Mouse (Mus musculus) frontal cortex, postnatal 10 days (tissue): ENCODE measurements around the gene Cfap73.
A peak's percentile ranks its signal among the peaks of the same experiment; 100 is the strongest.

Experiments used
- DNase-seq, 2 experiments: peaks; one replicate each; pipeline ENCODE4 v3.0.0; 2022; ENCODE audit warnings: low spot score in 2 of 2, mixed read lengths in 1 of 2

Gene Cfap73

DNA sequence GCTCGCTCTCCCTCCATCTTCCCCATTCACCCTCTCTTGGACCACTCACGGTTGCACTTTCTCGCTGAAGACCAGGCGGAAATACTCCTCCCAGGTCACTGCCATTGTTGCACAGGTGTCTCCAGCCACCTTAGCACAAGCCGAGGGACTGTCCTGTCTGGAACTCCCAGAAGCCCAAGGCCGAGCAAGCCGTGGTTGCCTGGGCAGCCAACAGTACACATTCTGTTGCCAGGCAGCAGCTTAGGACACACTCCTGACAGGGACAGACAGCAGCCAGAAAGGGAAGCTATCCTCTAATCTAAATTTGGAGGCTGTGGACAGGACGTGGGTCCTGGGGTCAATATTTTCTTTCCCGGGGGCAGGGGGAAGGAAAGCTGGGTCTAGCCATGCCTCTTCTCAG is at the start of gene Cfap73:
TSS of gene Cfap73 (minus strand) at position 105 of the 400 bp plus-strand sequence.
- DNase-seq: no peak

- no peak for DNase-seq
Observed at GRCm38 (mm10) chr5:120682982-120683771, 49.1 kb upstream of the Cfap73 start.

DNA sequence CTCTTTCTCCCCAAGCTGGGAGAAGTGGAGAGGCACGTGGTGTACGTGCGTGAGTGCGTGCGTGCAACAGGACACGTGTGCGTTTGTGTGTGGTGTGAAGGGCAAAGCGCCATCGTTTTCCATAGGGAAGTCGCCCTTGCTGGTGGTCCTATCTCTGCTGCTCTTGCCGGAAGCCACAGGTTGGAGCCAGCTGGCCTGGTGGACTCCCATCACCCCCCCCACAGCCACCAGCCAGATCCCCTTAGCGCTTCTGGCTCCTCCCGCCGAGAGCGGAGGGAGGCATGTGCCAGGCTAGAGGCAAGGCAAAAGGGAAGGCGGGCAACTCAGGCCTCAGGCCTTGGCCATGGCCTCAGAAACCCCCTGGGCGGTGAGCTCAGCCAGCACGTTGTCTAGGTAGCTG is 46.9 kb upstream of the Cfap73 start:
- DNase-seq: no peak

DNA sequence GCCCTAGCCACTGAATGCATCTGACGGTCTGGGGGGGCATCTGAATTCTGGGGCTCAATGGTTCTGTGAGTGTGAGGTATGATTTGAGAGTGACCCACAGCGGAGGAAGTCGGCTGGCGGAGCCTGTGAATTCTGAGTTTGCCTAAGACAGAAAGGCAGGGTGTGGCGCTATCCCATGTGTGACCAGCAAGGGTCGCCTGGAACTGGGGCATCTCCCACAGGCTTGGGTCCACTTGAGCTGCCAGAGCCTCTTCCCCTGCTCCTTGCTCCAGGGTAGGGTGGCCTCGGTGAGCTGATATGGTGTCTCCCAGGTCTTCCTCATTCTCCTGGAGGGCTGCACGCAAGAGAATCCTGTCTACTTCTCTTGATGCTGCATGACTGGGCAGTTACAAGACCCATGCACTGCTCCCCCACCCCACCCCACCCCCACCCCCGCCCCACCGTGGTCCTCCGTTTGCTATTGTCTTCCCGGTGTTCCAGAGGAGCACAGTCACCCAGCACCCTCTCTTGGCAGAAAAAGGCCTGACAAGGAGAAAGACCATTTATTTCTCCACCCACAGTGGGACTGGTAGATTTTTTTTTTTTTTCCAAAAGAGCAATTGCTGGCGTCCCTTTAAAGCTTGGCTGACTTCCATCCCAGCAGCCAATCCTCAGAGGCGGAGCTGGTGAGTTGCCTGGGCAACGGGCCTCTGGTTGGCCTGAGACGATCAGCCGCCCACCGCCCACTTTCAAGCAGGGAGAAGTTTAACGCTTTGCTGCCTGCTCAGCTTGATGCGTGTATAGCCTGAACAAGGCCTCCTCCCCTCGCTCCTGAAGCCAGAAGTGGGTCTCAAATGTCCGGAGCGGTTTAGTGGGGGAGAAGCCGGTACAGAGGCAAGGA is 45.9 kb upstream of the Cfap73 start:
- peak; percentile 92 to 94 for DNase-seq

GRCm38 (mm10) chr5:120677516-120677915 is 43.5 kb upstream of the Cfap73 start:
- no peak for DNase-seq

GRCm38 (mm10) chr5:120674229-120675145 is 40.5 kb upstream of the Cfap73 start:
- peak in 1 of 2 experiments; percentile 40 for DNase-seq

DNA sequence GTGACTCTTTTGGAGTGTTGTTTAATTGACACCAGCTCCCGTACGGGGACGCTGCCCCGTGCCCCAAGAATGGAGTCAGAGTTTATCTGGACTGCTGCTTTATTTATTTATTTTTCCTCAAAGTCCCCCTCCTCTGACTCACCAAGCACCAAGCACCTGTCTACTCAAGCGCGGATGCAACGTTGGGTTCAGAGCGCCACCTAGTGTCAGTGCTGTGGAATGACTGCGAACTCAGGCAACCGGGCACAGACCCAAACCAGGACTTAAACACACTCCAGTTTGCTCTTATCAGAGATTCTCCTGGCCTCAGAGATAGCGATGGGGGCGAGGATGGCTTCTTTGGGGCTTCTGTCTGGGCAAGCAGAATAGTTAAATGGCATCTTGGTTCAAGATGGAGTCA is 39.6 kb upstream of the Cfap73 start:
- DNase-seq: peak in 1 of 2 experiments; percentile 68

GRCm38 (mm10) chr5:120671865-120672264 is 37.8 kb upstream of the Cfap73 start:
- DNase-seq: no peak

- DNase-seq: no peak
Observed at GRCm38 (mm10) chr5:120670132-120670531, 36.1 kb upstream of the Cfap73 start.

- no peak for DNase-seq
Observed at GRCm38 (mm10) chr5:120668761-120669160, 34.7 kb upstream of the Cfap73 start.

GRCm38 (mm10) chr5:120664888-120665287 is 30.9 kb upstream of the Cfap73 start:
- no peak for DNase-seq

DNA sequence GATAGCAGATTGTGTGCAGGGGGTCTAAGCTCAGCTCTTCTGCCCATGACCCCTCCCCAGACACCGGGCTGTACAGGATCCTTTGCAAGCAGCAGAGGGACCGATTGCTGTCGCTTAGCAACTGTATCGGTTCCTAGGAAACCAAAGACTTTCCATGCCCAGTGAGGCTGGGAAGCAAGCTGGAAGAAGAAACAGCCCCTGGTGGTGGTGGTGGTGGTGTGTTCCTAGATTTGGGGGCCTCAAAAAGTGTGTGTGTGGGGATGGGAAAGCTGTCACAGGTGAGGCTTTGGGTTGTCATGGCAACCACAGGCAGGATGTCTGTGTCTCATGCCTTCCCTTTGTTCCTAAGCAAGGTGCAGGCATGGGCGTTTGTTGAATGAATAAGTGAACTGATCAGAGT is 26.8 kb upstream of the Cfap73 start:
- peak; percentile 60 to 64 for DNase-seq

- peak; percentile 29 to 61 for DNase-seq
Observed at GRCm38 (mm10) chr5:120656281-120656751, 22.3 kb upstream of the Cfap73 start.

DNA sequence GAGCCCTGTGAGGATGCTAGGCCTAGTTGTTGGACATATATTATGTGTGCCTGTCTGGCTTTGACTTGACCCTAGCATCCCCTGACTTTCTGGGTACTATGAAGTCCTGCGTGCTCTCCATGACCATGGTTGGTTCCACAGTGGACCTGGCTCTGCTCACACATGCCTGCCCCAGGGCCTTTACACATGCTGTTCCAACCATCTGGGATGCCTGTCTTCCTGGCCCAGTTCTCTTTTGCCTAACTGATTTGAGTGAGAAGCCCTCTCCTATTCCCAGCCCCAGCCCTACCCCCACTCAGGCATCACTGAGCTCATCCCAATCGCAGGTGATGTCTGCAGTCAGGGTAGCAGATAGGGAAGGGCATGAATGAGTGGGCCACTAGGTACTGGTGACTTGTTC is 19.8 kb upstream of the Cfap73 start:
- DNase-seq: no peak

DNA sequence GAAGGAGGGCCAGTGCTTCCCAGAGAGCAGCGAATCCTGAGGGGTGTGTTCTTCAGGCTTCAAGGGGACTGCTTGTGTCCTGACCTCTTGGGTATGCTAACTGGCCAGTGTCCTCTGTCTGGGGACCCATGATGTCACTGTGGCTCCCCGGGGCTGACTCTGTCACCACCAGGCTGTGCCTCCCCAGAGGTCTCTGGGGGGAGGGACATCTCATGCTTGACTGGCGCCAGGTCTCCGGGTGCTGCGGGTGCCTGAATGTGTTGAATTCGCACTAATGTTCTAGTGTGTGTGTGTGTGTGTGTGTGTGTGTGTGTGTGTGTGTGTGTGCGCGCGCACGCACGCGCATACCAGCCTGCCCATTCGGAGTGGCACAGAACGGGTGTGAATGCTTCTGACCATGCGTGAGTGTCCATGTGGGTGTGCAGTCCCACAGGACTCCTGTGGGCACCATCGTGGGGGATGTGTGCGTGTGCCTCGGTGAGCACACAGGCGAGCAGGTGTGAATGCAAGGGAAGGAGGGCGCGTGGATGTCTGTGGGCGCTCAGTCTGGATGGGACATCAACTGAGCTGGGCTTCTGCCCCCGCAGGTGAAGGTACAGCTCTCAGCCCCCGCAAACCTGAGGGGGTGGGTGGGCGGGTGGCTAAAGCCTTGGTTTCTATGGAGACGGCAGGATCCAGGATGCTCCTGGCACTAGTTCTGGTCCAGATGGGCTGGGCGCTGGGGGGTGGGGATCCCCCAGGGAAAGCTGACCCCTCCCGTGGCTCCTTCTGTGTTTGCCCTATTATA is 19.1 kb upstream of the Cfap73 start:
- DNase-seq: no peak

GRCm38 (mm10) chr5:120651230-120651629 is 17.2 kb upstream of the Cfap73 start:
- no peak for DNase-seq

- peak in 1 of 2 experiments; percentile 34 for DNase-seq
Observed at GRCm38 (mm10) chr5:120649938-120650337, 15.9 kb upstream of the Cfap73 start.

- DNase-seq: peak in 1 of 2 experiments; percentile 50
Observed at GRCm38 (mm10) chr5:120649374-120649933, 15.4 kb upstream of the Cfap73 start.

- DNase-seq: peak; percentile 83
Observed at GRCm38 (mm10) chr5:120648569-120649373, 14.7 kb upstream of the Cfap73 start, which contains the start of gene Rasal1. Gene Rasal1, plus strand, starts transcription at chr5:120648812.
